Mouse (Mus musculus) adrenal gland, postnatal 4 days (tissue): ENCODE measurements around the gene Prl3a1. TPM values are rescaled to one million over a fixed set of nuclear protein-coding genes. Genes with fewer than 3 reads are reported as not detected.

Source experiments
- DNase-seq, 2 experiments: peaks; one replicate each; pipeline ENCODE4 v3.0.0; 2021 to 2022; ENCODE audit warnings: low spot score in 2 of 2, mixed read lengths in 2 of 2
- long read RNA-seq, 2 experiments: library from polyadenylated mRNA; stranded (forward); transcript quantifications; one replicate each; pipeline ENCODE4 v2.0.0; 2021
- total RNA-seq, 2 experiments: library from RNA; stranded (reverse); gene quantifications; 2 replicates each; pipeline ENCODE4 v1.2.3; 2021

Gene Prl3a1
- not detected for total RNA-seq
- long read RNA-seq, experiment 1 = 0 reads
- long read RNA-seq, experiment 2 = 0 reads

DNA sequence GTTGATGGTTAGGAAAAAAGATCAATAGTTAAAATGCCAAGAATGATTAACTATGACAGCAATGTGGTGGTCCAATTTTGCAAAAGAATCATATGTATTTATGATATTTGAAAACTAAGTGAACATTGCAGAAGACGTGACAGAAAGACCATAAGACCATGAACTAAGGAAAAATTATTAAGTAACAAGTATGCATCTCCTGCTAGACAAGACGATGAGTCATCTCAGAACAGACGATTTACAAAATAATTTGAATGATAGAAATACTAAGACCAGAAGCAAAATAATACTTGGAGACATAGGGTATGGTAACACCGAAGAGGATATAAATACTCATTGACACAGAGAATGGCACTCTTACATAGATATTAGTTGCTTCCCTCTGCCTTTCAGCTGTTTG, at the start of gene Prl3a1:
Gene Prl3a1, plus strand, starts transcription at position 301 of the 400 bp plus-strand sequence.
- no peak for DNase-seq

DNA sequence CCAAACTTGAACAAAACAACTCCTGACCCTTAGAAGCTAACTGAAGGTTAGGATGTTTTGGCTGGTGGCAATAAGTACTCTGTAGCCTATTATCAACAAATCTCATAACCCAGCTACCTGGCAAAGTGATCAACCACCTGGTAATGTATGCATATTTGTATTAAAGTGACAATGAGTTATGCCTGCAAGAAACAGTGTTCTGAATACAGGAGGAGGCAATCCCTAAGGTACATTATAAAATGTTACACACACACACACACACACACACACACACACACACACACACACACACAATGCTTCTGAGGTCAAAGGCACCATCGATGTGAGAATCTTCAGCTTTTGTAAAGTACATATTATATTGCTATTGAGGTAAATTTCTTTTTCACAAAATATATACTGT, 17.7 kb upstream of the Prl3a1 start, which contains the start of gene Prl3b1:
Gene Prl3b1, plus strand, starts transcription at position 301 of the 400 bp plus-strand sequence.
- no peak for DNase-seq

DNA sequence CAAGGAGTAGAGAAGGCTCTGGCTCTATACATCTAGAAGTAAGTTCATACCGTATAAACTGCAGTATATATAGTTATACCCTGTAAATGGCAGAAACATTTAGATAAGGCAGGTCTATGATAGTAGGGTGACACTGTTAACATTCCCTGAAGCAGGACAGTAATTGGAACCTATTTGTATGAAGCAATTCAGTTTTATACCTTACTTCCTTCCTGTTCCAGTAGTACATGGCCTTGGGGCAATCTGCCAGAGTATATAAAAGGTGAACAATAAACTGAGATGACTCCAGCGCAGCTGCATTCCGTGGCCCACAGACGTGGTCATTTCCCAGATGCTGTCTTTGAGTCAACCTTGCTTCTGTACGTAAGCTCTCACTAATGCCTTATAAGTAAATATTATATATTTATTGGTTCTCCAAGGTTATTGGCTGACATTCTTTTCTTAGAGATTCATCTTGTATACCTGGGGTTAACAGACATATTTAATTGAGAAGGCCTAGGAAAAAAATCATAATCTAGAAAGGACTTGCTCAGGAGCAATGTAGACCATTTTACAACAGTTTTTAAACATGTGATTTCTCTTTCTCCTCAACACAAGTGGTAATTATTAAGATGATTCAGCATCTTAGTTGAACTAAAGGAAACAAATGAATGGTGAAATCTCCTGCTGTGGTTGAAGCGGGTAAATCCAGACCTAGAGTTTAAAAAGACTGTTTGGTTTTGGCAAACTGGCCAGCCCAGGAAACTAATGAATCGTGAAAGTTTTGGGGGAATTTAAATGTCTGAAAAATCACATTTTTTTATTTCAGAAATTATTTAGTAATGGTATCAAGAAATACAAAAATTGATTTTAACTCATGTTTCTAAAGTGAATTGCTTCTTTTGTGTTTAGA, 53.3 kb downstream of the Prl3a1 start, which contains the start of gene Prl6a1:
Gene Prl6a1, plus strand, starts transcription at position 294 of the 892 bp plus-strand sequence.
- no peak for DNase-seq

Other genes starting within 250 kb of the Prl3a1 start
- gene Prl, start 201.9 kb upstream of the Prl3a1 start, total RNA-seq = not detected
- not detected for gene Prl3d1, start 165.2 kb upstream of the Prl3a1 start, total RNA-seq
- gene Prl3d2, start 137.7 kb upstream of the Prl3a1 start, total RNA-seq = not detected
- gene Prl3d3, start 102.6 kb upstream of the Prl3a1 start, total RNA-seq = not detected
- not detected for gene Prl3c1, start 62.8 kb upstream of the Prl3a1 start, total RNA-seq
- gene Prl3b1, start 17.6 kb upstream of the Prl3a1 start, total RNA-seq = not detected
- not detected for gene Prl6a1, start 53.2 kb downstream of the Prl3a1 start, total RNA-seq
- under 1 TPM; 0.34 TPM for gene Prl8a2, start 86.2 kb downstream of the Prl3a1 start, total RNA-seq
- not detected for gene Prl2b1, start 131.4 kb downstream of the Prl3a1 start, total RNA-seq
- gene Prl8a6, start 179.3 kb downstream of the Prl3a1 start, total RNA-seq = not detected